Mouse (Mus musculus): ENCODE measurements at regions not wholly inside any gene's neighbourhood (a gene's known extent, or its start where the extent isn't known, plus 50 kb on each side); places are given as distances from the start of the nearest gene placed in this dataset.

DNA sequence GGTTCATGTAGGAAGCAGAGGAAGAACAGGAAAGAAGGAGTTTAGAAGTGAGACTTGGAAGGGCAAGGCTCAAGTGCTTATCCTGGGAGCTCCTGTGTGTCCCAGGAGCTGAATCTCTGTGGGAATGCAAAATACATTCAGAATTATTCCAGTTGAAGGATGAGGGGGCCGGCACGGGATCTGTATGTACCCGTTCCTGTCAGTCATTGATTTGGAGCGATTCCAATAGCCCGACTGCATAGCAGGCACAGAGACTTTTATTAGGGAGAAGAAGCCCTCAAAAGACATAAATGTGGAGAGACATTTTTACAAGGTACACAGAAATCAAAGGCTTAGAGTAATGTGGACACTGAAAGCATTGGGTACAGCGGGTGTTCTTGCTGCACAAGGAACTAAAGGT lies 181.8 kb upstream of the Pcsk2 start:
- H3K9ac ChIP-seq (replicated peaks; ENCODE audit: low read depth, low read length) = no peak overlapping the region
- H3K4me3 ChIP-seq (ENCODE audit: low read depth, low read length) = no peak overlapping the region

DNA sequence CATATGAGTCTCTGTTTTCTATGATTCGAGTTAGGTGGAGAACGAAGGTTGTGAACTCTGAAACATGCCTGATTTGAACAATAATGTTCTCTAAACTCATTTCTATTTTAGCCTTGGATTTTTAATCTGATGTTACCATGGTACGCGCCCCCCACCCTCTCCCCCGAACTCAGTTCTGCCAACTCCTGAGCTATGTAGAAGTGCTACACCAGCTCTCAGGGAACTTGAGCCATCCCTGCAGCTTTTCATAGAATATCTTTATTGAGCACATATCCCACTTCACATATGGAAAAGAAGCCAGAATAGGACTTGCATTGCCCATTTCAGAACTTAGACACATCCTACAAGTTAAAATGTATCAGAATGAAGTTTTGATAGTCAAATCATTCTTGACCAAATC lies 180.0 kb upstream of the Pcsk2 start:
- ATAC-seq (ENCODE audit: low read depth) = no peak
- no peak overlapping the region for H3K9ac ChIP-seq (replicated peaks; ENCODE audit: low read depth, low read length)
- no peaks in the 10 kb centered on the region for H3K9me3 ChIP-seq (ENCODE audit: control insufficient read depth, low read length)
- H3K36me3 ChIP-seq (ENCODE audit: control insufficient read depth, insufficient read depth, low read length) = no peaks in the 10 kb centered on the region
- 93% methylated on average over 5 of the region's 5 CpGs for WGBS
- no peak overlapping the region for H3K27ac ChIP-seq (ENCODE audit: low read depth, low read length)
- H3K27me3 ChIP-seq (ENCODE audit: control insufficient read depth, insufficient read depth, low read length) = no peaks in the 10 kb centered on the region
- H3K4me3 ChIP-seq (ENCODE audit: low read depth, low read length) = no peak overlapping the region
- no peak overlapping the region for H3K4me2 ChIP-seq (ENCODE audit: low read depth, low read length)
- no peaks in the 10 kb centered on the region for H3K4me1 ChIP-seq (ENCODE audit: control insufficient read depth, insufficient read depth, low read length)

More for the DNA sequence above, 181.8 kb upstream of the Pcsk2 start:
- Histone ChIP-seq H3K9me3 (ENCODE audit: control insufficient read depth, low read length) (no peaks in the 10 kb centered on the region), H3K27me3 (ENCODE audit: control insufficient read depth, insufficient read depth, low read length) (no peaks in the 10 kb centered on the region), H3K36me3 (ENCODE audit: control insufficient read depth, insufficient read depth, low read length) (no peaks in the 10 kb centered on the region), H3K27ac (ENCODE audit: low read depth, low read length) (no peak overlapping the region), H3K4me1 (ENCODE audit: control insufficient read depth, insufficient read depth, low read length) (no peaks in the 10 kb centered on the region), H3K4me2 (ENCODE audit: low read depth, low read length) (no peak overlapping the region)
- no peak for ATAC-seq (ENCODE audit: low read depth)
- WGBS = 87% methylated on average over 6 of the region's 6 CpGs

Data from neural tube, embryonic 14.5 days (tissue).